Mouse (Mus musculus): ENCODE data around the gene Hnf1a. TPM values are rescaled to one million over a fixed set of nuclear protein-coding genes. Genes with fewer than 3 reads are reported as not detected.

Hnf1a gene
- total RNA-seq, 2 experiments from 2014 or later = 0.10 TPM; not detected in 1

Other genes starting within 250 kb of the Hnf1a start
- gene Ankrd13a, start 196.4 kb downstream of the Hnf1a start, total RNA-seq (2021) = 10 to 100 TPM; 68.6 to 91.4 TPM
- gene Git2, start 195.6 kb downstream of the Hnf1a start, total RNA-seq (2021) = 10 to 100 TPM; 35.3 to 36.6 TPM
- gene 1500011B03Rik, start 147.6 kb downstream of the Hnf1a start, total RNA-seq (2021) = 10 to 100 TPM; 32.2 to 40.7 TPM
- not detected for gene 4930519G04Rik, start 117.4 kb downstream of the Hnf1a start, total RNA-seq (2021)
- not detected for gene Gm9936, start 112.4 kb downstream of the Hnf1a start, total RNA-seq (2021)
- 10 to 100 TPM; 14.9 to 17.2 TPM for gene Oasl2, start 74.2 kb downstream of the Hnf1a start, total RNA-seq (2021)
- gene Oasl1, start 47.9 kb downstream of the Hnf1a start, total RNA-seq (2021) = 1 to 10 TPM; 1.8 to 2.4 TPM
- 10 to 100 TPM; 41.4 to 45.7 TPM for gene 2210016L21Rik, start 28.9 kb downstream of the Hnf1a start, total RNA-seq (2021)
- gene Sppl3, start 40.0 kb upstream of the Hnf1a start, total RNA-seq (2021) = 10 to 100 TPM; 52.0 to 54.1 TPM
- not detected for gene Gm10401, start 127.2 kb upstream of the Hnf1a start, total RNA-seq (2021)
- gene Acads, start 148.3 kb upstream of the Hnf1a start, total RNA-seq (2021) = 100 to 1,000 TPM; 156 to 220 TPM
- gene Unc119b, start 163.9 kb upstream of the Hnf1a start, total RNA-seq (2021) = 10 to 100 TPM; 38.9 to 45.3 TPM
- gene Mlec, start 187.1 kb upstream of the Hnf1a start, total RNA-seq (2021) = 100 to 1,000 TPM; 184 to 197 TPM
- gene Cabp1, start 223.3 kb upstream of the Hnf1a start, total RNA-seq (2021) = 10 to 100 TPM; 34.8 to 42.3 TPM

All from adrenal gland, postnatal 36 days (tissue).